Mouse (Mus musculus) lung, embryonic 14.5 days (tissue): ENCODE measurements around the gene Spout1. TPM values are rescaled to one million over a fixed set of nuclear protein-coding genes. Genes with fewer than 3 reads are reported as not detected.
"Not testable (repeated sequence)": the region's sequence is repeated elsewhere in the genome, so short reads cannot be mapped to it uniquely, and the experiment has no call there.

Experiments used
- ATAC-seq: fragments of 200-750 bp; cut with Nextera tagmentation; 2 replicates; pipeline ENCODE4 v1.8.0; 2017; ENCODE audit warnings: mild to moderate bottlenecking, moderate TSS enrichment, moderate library complexity; ENCODE audit not compliant: insufficient read depth
- DNase-seq: peaks from one replicate; pipeline ENCODE4 v3.0.0-alpha.2; 2015
- H3K27ac ChIP-seq: fragments of 300-500 bp; sonication (generic); 2 replicates; pipeline ENCODE4 v1.5.1; 2014; ENCODE audit warnings: low read depth, mild to moderate bottlenecking, moderate library complexity
- H3K27me3 ChIP-seq: fragments of 300-500 bp; sonication (generic); 2 replicates; pipeline ENCODE4 v1.6.1; 2014; ENCODE audit warnings: low read length, control low read depth; ENCODE audit not compliant: insufficient read depth
- H3K36me3 ChIP-seq: fragments of 300-500 bp; sonication (generic); 2 replicates; pipeline ENCODE4 v1.6.1; 2014; ENCODE audit warnings: control low read depth; ENCODE audit not compliant: insufficient read depth
- H3K4me1 ChIP-seq: fragments of 300-500 bp; sonication (generic); 2 replicates; pipeline ENCODE4 v1.6.1; 2014; ENCODE audit warnings: antibody characterized with exemption, control low read depth; ENCODE audit not compliant: insufficient read depth
- H3K4me2 ChIP-seq: fragments of 300-500 bp; sonication (generic); 2 replicates; pipeline ENCODE4 v1.6.1; 2014; ENCODE audit warnings: mild to moderate bottlenecking
- H3K4me3 ChIP-seq: fragments of 300-500 bp; sonication (generic); 2 replicates; pipeline ENCODE4 v1.5.1; 2014; ENCODE audit warnings: low read depth, low read length
- H3K9ac ChIP-seq: fragments of 300-500 bp; sonication (generic); 2 replicates; pipeline ENCODE4 v1.6.1; 2014
- H3K9me3 ChIP-seq: fragments of 300-500 bp; sonication (generic); 2 replicates; pipeline ENCODE4 v1.6.1; 2016; ENCODE audit warnings: low read depth, low read length, control low read depth
- CTCF ChIP-seq: IDR thresholded peaks from 2 replicates; pipeline ENCODE4 v1.5.1; 2016; ENCODE audit warnings: antibody characterized with exemption, low read depth
- WGBS: fragments of 180-500 bp; shearing (Covaris S2); extraction: QIAGEN DNeasy Blood & Tissue Kit; methylation state at CpG from one replicate; pipeline ENCODE4 v1.1.7; 2014; 5-methylcytosine and 5-hydroxymethylcytosine counted together
- polyA plus RNA-seq: library from polyadenylated mRNA; unstranded; fragments of >200 nt; fragmentation: Nextera tagmentation; extraction: Ambion mirVana; gene quantifications from 2 replicates; pipeline ENCODE4 v1.2.1, GENCODE M21; 2014

Gene Spout1
- polyA plus RNA-seq, 1 experiment from 2014 or later = 72.6 TPM

GRCm38 (mm10) chr2:30161809-30162208, 16.4 kb downstream of the Spout1 start:
- H3K27me3 ChIP-seq = no peaks in the 10 kb centered on the region
- H3K9me3 ChIP-seq = peaks cover 4% of the 10 kb centered on the region; the same call in 1 of the 2 replicates
- no peaks in the 10 kb centered on the region for H3K4me1 ChIP-seq
- H3K4me2 ChIP-seq = no peak overlapping the region
- H3K27ac ChIP-seq = no peak overlapping the region
- DNase-seq (peak; percentile 84), ATAC-seq (no peak)
- H3K36me3 ChIP-seq = no peaks in the 10 kb centered on the region
- H3K9ac ChIP-seq = no peak overlapping the region
- TF ChIP-seq CTCF = peak; percentile 79
- no peak overlapping the region for H3K4me3 ChIP-seq

GRCm38 (mm10) chr2:30159871-30160270, 18.4 kb downstream of the Spout1 start:
- not testable (repeated sequence) for ATAC-seq, H3K9ac ChIP-seq, H3K4me2 ChIP-seq, H3K4me3 ChIP-seq, DNase-seq, H3K4me1 ChIP-seq, H3K9me3 ChIP-seq, H3K27me3 ChIP-seq, H3K27ac ChIP-seq, H3K36me3 ChIP-seq
- WGBS = 79% methylated on average over 8 of the region's 10 CpGs

GRCm38 (mm10) chr2:30152616-30153015, 25.6 kb downstream of the Spout1 start:
- no peak overlapping the region for H3K27ac ChIP-seq
- no peaks in the 10 kb centered on the region for H3K27me3 ChIP-seq
- H3K4me3 ChIP-seq = no peak overlapping the region
- no peak overlapping the region for H3K9ac ChIP-seq
- DNase-seq (no peak), ATAC-seq (no peak)
- WGBS = 77% methylated on average over 8 of the region's 8 CpGs
- H3K4me2 ChIP-seq = no peak overlapping the region
- no peaks in the 10 kb centered on the region for H3K4me1 ChIP-seq
- H3K9me3 ChIP-seq = no peaks in the 10 kb centered on the region
- TF ChIP-seq CTCF = no peak
- H3K36me3 ChIP-seq = peaks cover 34% of the 10 kb centered on the region

GRCm38 (mm10) chr2:30151840-30152239, 26.4 kb downstream of the Spout1 start:
- TF ChIP-seq CTCF = no peak
- no peak overlapping the region for H3K27ac ChIP-seq
- ATAC-seq (no peak), DNase-seq (no peak)
- no peak overlapping the region for H3K9ac ChIP-seq
- no peaks in the 10 kb centered on the region for H3K27me3 ChIP-seq
- WGBS = 84% methylated on average over 11 of the region's 11 CpGs
- H3K4me1 ChIP-seq = no peaks in the 10 kb centered on the region
- no peaks in the 10 kb centered on the region for H3K9me3 ChIP-seq
- H3K4me2 ChIP-seq = no peak overlapping the region
- peaks cover 42% of the 10 kb centered on the region for H3K36me3 ChIP-seq
- no peak overlapping the region for H3K4me3 ChIP-seq

- peak; percentile 24; the same call in 1 of the 2 replicates for ATAC-seq
These were observed 30.8 kb downstream of the Spout1 start for GRCm38 (mm10) chr2:30147466-30147865.

GRCm38 (mm10) chr2:30144436-30144835, 33.8 kb downstream of the Spout1 start:
- Histone ChIP-seq H3K4me1 (no peaks in the 10 kb centered on the region), H3K27ac (no peak overlapping the region), H3K36me3 (peaks cover 90% of the 10 kb centered on the region), H3K4me2 (no peak overlapping the region), H3K9me3 (no peaks in the 10 kb centered on the region), H3K4me3 (no peak overlapping the region), H3K9ac (no peak overlapping the region), H3K27me3 (no peaks in the 10 kb centered on the region)
- TF ChIP-seq CTCF = no peak
- 96% methylated on average over 4 of the region's 4 CpGs for WGBS
- ATAC-seq = no peak
- no peak for DNase-seq

More at GRCm38 (mm10) chr2:30147466-30147865, 30.8 kb downstream of the Spout1 start:
- Histone ChIP-seq H3K27ac (no peak overlapping the region), H3K4me2 (no peak overlapping the region), H3K4me1 (no peaks in the 10 kb centered on the region), H3K9ac (no peak overlapping the region), H3K27me3 (no peaks in the 10 kb centered on the region), H3K4me3 (no peak overlapping the region), H3K36me3 (peaks cover 77% of the 10 kb centered on the region), H3K9me3 (no peaks in the 10 kb centered on the region)
- WGBS = 74% methylated on average over 4 of the region's 4 CpGs
- peak; percentile 69 for DNase-seq
- no peak for TF ChIP-seq CTCF

GRCm38 (mm10) chr2:30140021-30140420, 38.2 kb downstream of the Spout1 start:
- ATAC-seq = not testable (repeated sequence)
- WGBS = 90% methylated on average over 4 of the region's 4 CpGs

GRCm38 (mm10) chr2:30136458-30136857, 41.8 kb downstream of the Spout1 start:
- 85% methylated on average over 10 of the region's 10 CpGs for WGBS
- peaks cover 5% of the 10 kb centered on the region; the same call in 1 of the 2 replicates for H3K4me1 ChIP-seq
- no peaks in the 10 kb centered on the region for H3K27me3 ChIP-seq
- no peak overlapping the region for H3K4me3 ChIP-seq
- no peaks in the 10 kb centered on the region for H3K9me3 ChIP-seq
- ATAC-seq (no peak), DNase-seq (no peak)
- no peak overlapping the region for H3K27ac ChIP-seq
- no peak overlapping the region for H3K9ac ChIP-seq
- no peak overlapping the region for H3K4me2 ChIP-seq
- no peak for TF ChIP-seq CTCF
- peaks cover 54% of the 10 kb centered on the region for H3K36me3 ChIP-seq

More at GRCm38 (mm10) chr2:30140021-30140420, 38.2 kb downstream of the Spout1 start:
- H3K4me3 ChIP-seq, H3K4me1 ChIP-seq, H3K27me3 ChIP-seq, H3K27ac ChIP-seq, H3K9ac ChIP-seq, H3K4me2 ChIP-seq, H3K9me3 ChIP-seq, DNase-seq: not testable (repeated sequence)
- peaks cover 88% of the 10 kb centered on the region for H3K36me3 ChIP-seq
